Mouse (Mus musculus) kidney, postnatal 0 days (tissue): ENCODE results near the gene Troap. TPM values are rescaled to one million over a fixed set of nuclear protein-coding genes. Genes with fewer than 3 reads are reported as not detected.

Experiments used
- ATAC-seq: fragments of 200-750 bp; cut with Nextera tagmentation; replicated peaks from 2 replicates; pipeline ENCODE4 v1.8.0; 2017; ENCODE audit warnings: low read depth, moderate number of reproducible peaks, moderate TSS enrichment, moderate library complexity; ENCODE audit not compliant: low FRiP score
- DNase-seq: peaks from one replicate; pipeline ENCODE4 v3.0.0-alpha.2; 2016; ENCODE audit warnings: low spot score
- H3K27ac ChIP-seq: fragments of 300-500 bp; sonication (generic); 2 replicates; pipeline ENCODE4 v1.5.1; 2014; ENCODE audit warnings: mild to moderate bottlenecking
- H3K27me3 ChIP-seq: fragments of 300-500 bp; sonication (generic); 2 replicates; pipeline ENCODE4 v1.6.1; 2014; ENCODE audit warnings: low read length, mixed read lengths; ENCODE audit not compliant: insufficient read depth
- H3K36me3 ChIP-seq: fragments of 300-500 bp; sonication (generic); 2 replicates; pipeline ENCODE4 v1.6.1; 2014; ENCODE audit warnings: low read length, mixed read lengths; ENCODE audit not compliant: insufficient read depth
- H3K4me1 ChIP-seq: fragments of 300-500 bp; sonication (generic); replicated peaks from 2 replicates; pipeline ENCODE4 v1.6.1; 2014; ENCODE audit warnings: antibody characterized with exemption, low read length, mixed read lengths; ENCODE audit not compliant: insufficient read depth
- H3K4me2 ChIP-seq: fragments of 300-500 bp; sonication (generic); 2 replicates; pipeline ENCODE4 v1.6.1; 2014; ENCODE audit warnings: mild to moderate bottlenecking, low read length, moderate library complexity, mixed read lengths
- H3K4me3 ChIP-seq: fragments of 300-500 bp; sonication (generic); replicated peaks from 2 replicates; pipeline ENCODE4 v1.5.1; 2014; ENCODE audit warnings: low read depth, low read length
- H3K9ac ChIP-seq: fragments of 300-500 bp; sonication (generic); 2 replicates; pipeline ENCODE4 v1.6.1; 2014; ENCODE audit warnings: low read depth, low read length
- H3K9me3 ChIP-seq: fragments of 300-500 bp; sonication (generic); replicated peaks from 2 replicates; pipeline ENCODE4 v1.6.1; 2016; ENCODE audit warnings: low read length, inconsistent platforms, mixed read lengths
- CTCF ChIP-seq: IDR thresholded peaks from 2 replicates; pipeline ENCODE4 v1.5.1; 2016; ENCODE audit warnings: antibody characterized with exemption, low read depth, mild to moderate bottlenecking, moderate library complexity
- WGBS: fragments of 180-500 bp; shearing (Covaris S2); extraction: QIAGEN DNeasy Blood & Tissue Kit; methylation state at CpG from one replicate; pipeline ENCODE4 v1.1.7; 2014; 5-methylcytosine and 5-hydroxymethylcytosine counted together
- polyA plus RNA-seq: library from polyadenylated mRNA; unstranded; fragments of >200 nt; fragmentation: Nextera tagmentation; extraction: Ambion mirVana; gene quantifications from 2 replicates; pipeline ENCODE4 v1.2.1, GENCODE M21; 2015

Gene Troap
- 11.4 and 11.5 TPM in 2 replicates for polyA plus RNA-seq

DNA sequence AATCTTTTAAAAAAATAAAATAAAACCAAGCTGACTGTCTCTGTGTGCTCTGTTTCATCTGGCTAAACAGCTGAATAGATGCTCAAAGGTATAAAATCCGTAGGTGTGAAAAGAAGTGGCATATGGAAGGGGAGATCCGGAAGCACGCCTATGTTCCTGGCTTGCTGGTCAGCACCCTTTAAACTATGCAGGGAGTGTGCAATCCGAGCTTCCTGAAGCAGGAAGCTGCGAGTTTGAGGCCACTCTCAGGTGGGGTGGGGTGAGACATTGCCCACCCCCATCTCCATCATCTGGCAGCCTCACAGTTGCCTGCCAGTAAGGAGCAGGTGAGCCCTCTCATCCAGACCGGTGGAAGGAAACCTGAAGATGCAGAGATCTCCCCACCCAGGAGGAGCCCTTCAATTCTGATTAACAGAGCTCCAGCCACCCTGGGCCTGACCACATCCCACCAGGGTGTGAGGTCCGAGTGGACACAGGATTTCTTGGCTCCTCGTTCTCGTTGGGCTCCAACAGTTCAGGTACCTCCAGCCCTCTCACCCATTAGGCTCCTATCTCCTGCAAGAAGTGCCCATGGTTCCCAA is at the start of gene Troap:
TSS of gene Troap (plus strand) at position 557 of the 581 bp plus-strand sequence.
- Histone ChIP-seq H3K27ac (peak within 1 kb of the TSS; percentile 95), H3K9me3 (no peaks in the 10 kb centered on the region), H3K9ac (peak within 1 kb of the TSS; percentile 64), H3K27me3 (no peaks in the 10 kb centered on the region), H3K4me2 (peak within 1 kb of the TSS; percentile 67), H3K36me3 (peaks cover 7% of the 10 kb centered on the region; the same call in 1 of the 2 replicates), H3K4me1 (peaks cover 13% of the 10 kb centered on the region; the same call in 1 of the 2 replicates), H3K4me3 (peak within 1 kb of the TSS; percentile 46)
- 15% methylated on average over 9 of the region's 9 CpGs for WGBS
- DNase-seq (no peak), ATAC-seq (peak; percentile 30)
- TF ChIP-seq CTCF: no peak

DNA sequence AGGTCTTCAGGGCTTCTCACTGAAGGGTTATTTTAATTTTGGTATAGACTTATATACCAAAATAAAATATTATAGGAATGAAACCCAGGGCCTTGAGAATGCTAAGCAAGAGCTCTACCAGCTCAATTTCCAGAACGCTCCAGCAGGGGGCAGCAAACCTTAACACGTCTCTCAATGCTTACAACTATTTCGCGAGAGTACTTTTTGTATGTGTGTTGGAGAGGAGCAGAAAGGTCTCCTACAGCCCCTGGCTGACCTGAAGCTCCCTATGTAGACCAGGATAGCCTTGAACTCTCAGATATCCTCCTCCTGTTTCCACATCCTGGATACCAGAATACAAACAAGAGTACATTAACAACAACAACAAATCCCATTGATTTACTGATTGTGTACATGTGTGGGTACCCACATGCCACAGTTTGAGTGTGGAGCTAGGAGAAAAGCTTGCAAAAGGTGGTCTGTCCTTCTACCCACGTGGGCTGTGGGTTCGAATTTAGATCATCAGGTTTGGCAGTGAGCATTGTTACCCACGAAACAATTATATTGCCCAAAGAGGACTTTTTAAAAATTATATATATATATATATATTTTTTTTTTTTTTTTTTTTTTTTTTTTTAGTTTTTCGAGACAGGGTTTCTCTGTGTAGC is 49.6 kb upstream of the Troap start:
- Histone ChIP-seq H3K9me3 (no peaks in the 10 kb centered on the region), H3K27ac (no peak overlapping the region), H3K9ac (no peak overlapping the region), H3K4me2 (no peak overlapping the region), H3K4me1 (peaks cover 5% of the 10 kb centered on the region; the same call in 1 of the 2 replicates), H3K4me3 (no peak overlapping the region), H3K36me3 (no peaks in the 10 kb centered on the region), H3K27me3 (no peaks in the 10 kb centered on the region)
- DNase-seq (peak; percentile 88), ATAC-seq (no peak)
- WGBS: 23% methylated on average over 7 of the region's 8 CpGs
- peak; percentile 80 for TF ChIP-seq CTCF

DNA sequence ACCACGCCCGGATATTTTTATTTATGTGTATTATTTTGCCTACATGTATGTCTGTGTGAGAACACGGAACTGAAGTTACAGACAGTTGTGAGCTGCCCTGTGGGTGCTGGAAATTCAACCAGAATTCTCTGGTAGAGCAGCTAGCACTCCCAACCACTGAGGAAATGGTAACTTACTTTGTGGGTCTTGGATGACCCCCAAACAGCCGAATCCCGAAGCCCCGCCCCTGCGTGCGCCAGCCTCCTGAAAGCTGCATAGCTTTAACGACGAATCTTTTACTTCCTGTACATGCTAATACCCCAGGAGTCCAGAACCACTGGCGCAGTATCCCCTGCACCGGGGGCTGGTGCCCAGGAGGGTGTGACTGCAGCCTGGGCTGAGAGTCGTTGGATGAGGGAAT is 49.0 kb upstream of the Troap start:
- Histone ChIP-seq H3K4me1 (peaks cover 5% of the 10 kb centered on the region; the same call in 1 of the 2 replicates), H3K27ac (no peak overlapping the region), H3K4me2 (no peak overlapping the region), H3K9ac (no peak overlapping the region), H3K9me3 (no peaks in the 10 kb centered on the region), H3K36me3 (no peaks in the 10 kb centered on the region), H3K27me3 (no peaks in the 10 kb centered on the region), H3K4me3 (no peak overlapping the region)
- DNase-seq (no peak), ATAC-seq (no peak)
- WGBS: 67% methylated on average over 13 of the region's 13 CpGs
- no peak for TF ChIP-seq CTCF

DNA sequence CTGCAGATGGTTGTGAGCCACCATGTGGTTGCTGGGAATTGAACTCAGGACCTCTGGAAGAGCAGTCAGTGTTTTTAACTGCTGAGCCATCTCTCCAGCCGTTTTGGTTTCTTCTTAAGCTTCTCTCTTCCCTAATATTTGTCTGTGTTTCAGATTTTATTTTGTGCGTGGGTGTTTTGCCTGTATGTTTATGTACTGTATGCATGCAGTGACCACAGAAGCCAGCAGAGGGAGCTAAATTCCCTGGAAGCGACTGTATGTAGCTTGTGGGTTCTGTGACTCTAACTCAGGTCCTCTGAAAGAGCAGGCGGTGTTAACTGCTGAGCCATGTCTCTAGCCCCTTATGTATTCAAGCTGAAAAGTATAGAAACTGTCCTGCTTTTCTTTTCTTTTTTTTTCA is 48.1 kb upstream of the Troap start:
- H3K9me3 ChIP-seq: no peaks in the 10 kb centered on the region
- no peak overlapping the region for H3K4me2 ChIP-seq
- H3K36me3 ChIP-seq: no peaks in the 10 kb centered on the region
- no peak for DNase-seq
- ATAC-seq: no peak
- no peak overlapping the region for H3K4me3 ChIP-seq
- H3K27me3 ChIP-seq: no peaks in the 10 kb centered on the region
- no peak overlapping the region for H3K27ac ChIP-seq
- H3K9ac ChIP-seq: no peak overlapping the region
- TF ChIP-seq CTCF: peak; percentile 72
- 60% methylated on average over 4 of the region's 4 CpGs for WGBS
- peaks cover 5% of the 10 kb centered on the region; the same call in 1 of the 2 replicates for H3K4me1 ChIP-seq

DNA sequence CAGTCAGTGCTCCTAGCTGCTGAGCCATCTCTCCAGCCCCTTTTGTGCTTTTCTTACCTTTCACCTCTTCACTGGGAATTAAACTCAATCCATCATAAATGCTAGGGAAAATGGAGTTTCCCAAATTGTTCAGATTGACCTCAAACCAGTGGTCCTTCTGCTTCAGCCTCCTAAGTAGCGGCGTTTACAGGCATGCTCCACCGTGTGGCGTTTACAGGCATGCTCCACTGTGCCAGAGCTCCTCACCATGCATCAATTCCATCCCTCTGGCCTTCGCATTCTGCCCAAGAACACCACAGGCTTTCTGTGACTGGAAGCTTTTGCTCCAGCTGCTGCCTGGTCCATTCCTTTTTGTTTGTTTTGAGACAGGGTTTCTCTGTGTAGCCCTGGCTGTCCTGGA is 47.3 kb upstream of the Troap start:
- H3K4me3 ChIP-seq: no peak overlapping the region
- H3K4me1 ChIP-seq: peaks cover 12% of the 10 kb centered on the region
- no peak overlapping the region for H3K27ac ChIP-seq
- H3K9ac ChIP-seq: no peak overlapping the region
- no peaks in the 10 kb centered on the region for H3K9me3 ChIP-seq
- H3K4me2 ChIP-seq: no peak overlapping the region
- DNase-seq (no peak), ATAC-seq (no peak)
- WGBS: 68% methylated on average over 5 of the region's 5 CpGs
- no peaks in the 10 kb centered on the region for H3K27me3 ChIP-seq
- peak; percentile 23; the same call in 1 of the 2 replicates for TF ChIP-seq CTCF
- no peaks in the 10 kb centered on the region for H3K36me3 ChIP-seq

DNA sequence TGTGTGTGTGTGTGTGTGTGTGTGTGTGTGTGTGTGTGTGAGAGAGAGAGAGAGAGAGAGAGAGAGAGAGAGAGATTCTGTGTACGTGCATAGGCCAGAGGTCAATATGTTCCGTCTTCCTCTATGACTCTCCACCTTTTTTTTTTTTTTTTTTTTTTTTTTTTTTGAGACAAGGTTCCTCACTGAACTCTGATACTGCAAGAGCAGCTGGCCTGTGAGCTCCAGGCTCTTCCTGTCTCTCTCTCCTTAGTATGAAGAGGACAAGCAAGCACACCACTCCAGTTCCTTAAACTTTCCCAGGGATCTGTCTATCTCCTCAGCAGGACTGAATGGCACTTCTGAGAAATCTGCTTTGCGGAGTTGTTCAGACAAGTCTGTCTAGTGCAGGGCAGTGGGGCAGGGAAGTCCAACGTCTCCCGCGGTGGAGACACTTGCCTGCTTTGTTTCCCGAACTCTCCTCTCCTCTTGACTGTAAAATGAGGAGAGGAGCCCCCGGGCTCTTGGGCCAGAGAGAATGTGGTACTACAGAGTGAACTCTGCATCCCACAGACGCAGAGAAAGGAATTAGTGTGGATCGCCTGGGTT is 45.4 kb upstream of the Troap start:
- ATAC-seq: no peak
- peak overlapping the region; percentile 92 for H3K27ac ChIP-seq

More for the DNA sequence above, 45.4 kb upstream of the Troap start:
- Histone ChIP-seq H3K4me1 (peaks cover 26% of the 10 kb centered on the region), H3K27me3 (no peaks in the 10 kb centered on the region), H3K9ac (peak overlapping the region; percentile 70), H3K9me3 (no peaks in the 10 kb centered on the region), H3K36me3 (no peaks in the 10 kb centered on the region), H3K4me3 (peak overlapping the region; percentile 60), H3K4me2 (peak overlapping the region; percentile 73)
- no peak for TF ChIP-seq CTCF
- DNase-seq: no peak
- WGBS: 6% methylated on average over 10 of the region's 10 CpGs
